Mouse (Mus musculus): ENCODE measurements at regions not wholly inside any gene's neighbourhood (a gene's known extent, or its start where the extent isn't known, plus 50 kb on each side); places are given as distances from the start of the nearest gene placed in this dataset.

- no peak for DNase-seq
Measured at GRCm38 (mm10) chr3:146337429-146337828, 67.0 kb upstream of the Ssx2ip start.

- DNase-seq = peak; percentile 18 to 52
Measured at GRCm38 (mm10) chr3:146337861-146338281, 66.6 kb upstream of the Ssx2ip start.

- no peak for DNase-seq
Measured at GRCm38 (mm10) chr3:146338445-146338844, 66.0 kb upstream of the Ssx2ip start.

- DNase-seq = no peak
Measured at GRCm38 (mm10) chr3:146340316-146341055, 64.0 kb upstream of the Ssx2ip start.

GRCm38 (mm10) chr3:146341652-146342340 is 62.6 kb upstream of the Ssx2ip start:
- DNase-seq = no peak

- no peak for DNase-seq
Measured at GRCm38 (mm10) chr3:146342727-146343126, 61.7 kb upstream of the Ssx2ip start.

GRCm38 (mm10) chr3:146343649-146344401 is 60.6 kb upstream of the Ssx2ip start:
- peak in 1 of 2 experiments; percentile 73 for DNase-seq

GRCm38 (mm10) chr3:146344402-146345025 is 59.9 kb upstream of the Ssx2ip start:
- no peak for DNase-seq

GRCm38 (mm10) chr3:146345308-146345780 is 59.1 kb upstream of the Ssx2ip start:
- DNase-seq = peak; percentile 65 to 71

GRCm38 (mm10) chr3:146345946-146346345 is 58.5 kb upstream of the Ssx2ip start:
- no peak for DNase-seq

- DNase-seq = no peak
Measured at GRCm38 (mm10) chr3:146347311-146347710, 57.1 kb upstream of the Ssx2ip start.

- no peak for DNase-seq
Measured at GRCm38 (mm10) chr3:146348921-146349320, 55.5 kb upstream of the Ssx2ip start.

- DNase-seq = no peak
Measured at GRCm38 (mm10) chr3:146349393-146349792, 55.0 kb upstream of the Ssx2ip start.

- no peak for DNase-seq
Measured at GRCm38 (mm10) chr3:146350126-146350525, 54.3 kb upstream of the Ssx2ip start.

GRCm38 (mm10) chr3:146351468-146351867 is 53.0 kb upstream of the Ssx2ip start:
- DNase-seq = no peak

- DNase-seq = peak in 1 of 2 experiments; percentile 50
Measured at GRCm38 (mm10) chr3:146352187-146352586, 52.3 kb upstream of the Ssx2ip start.

- DNase-seq = no peak
Measured at GRCm38 (mm10) chr3:146353961-146354360, 50.5 kb upstream of the Ssx2ip start.

Data from lung, postnatal 4 days (tissue).